8 mouse cellular contexts compared by ENCODE assay signal in genomic region chr1:86064271-86064991, GRCm38 (mm10). TPM values are rescaled to one million over a fixed set of nuclear protein-coding genes. Genes with fewer than 3 reads are reported as not detected.
DNase-seq lines count a peak whose midpoint lies in the region; ATAC-seq and TF ChIP-seq lines count a peak whose summit lies in the region.

TSS of gene Psmd1 (plus strand) at chr1:86064387.

- H3K4me1 ChIP-seq in MEL (ENCODE audit: control insufficient read depth in 1 of 2, insufficient read depth in 2 of 2, low read length in 2 of 2): peaks cover 0 to 19% of the 10 kb centered on the region in 2 experiments; a peak in 3 of 4 replicates
- H3K4me1 ChIP-seq in cerebellum, adult 2 months (ENCODE audit: control insufficient read depth, insufficient read depth, low read length): no peaks in the 10 kb centered on the region; the same call in 1 of the 2 replicates
- H3K4me1 ChIP-seq in forebrain, postnatal 0 days (ENCODE audit: insufficient read depth): peaks cover 8% of the 10 kb centered on the region
- peaks cover 15% of the 10 kb centered on the region for H3K4me1 ChIP-seq in lung, embryonic 15.5 days

- peak within 1 kb of the TSS; percentile 67 for H3K4me2 ChIP-seq in forebrain, postnatal 0 days (ENCODE audit: low read depth)
- peak within 1 kb of the TSS; percentile 81 for H3K4me2 ChIP-seq in lung, embryonic 15.5 days

- H3K36me3 ChIP-seq in MEL (ENCODE audit: control insufficient read depth in 1 of 2, insufficient read depth in 2 of 2, low read length in 2 of 2): peaks cover 0 to 23% of the 10 kb centered on the region in 2 experiments; a peak in 3 of 4 replicates
- no peaks in the 10 kb centered on the region for H3K36me3 ChIP-seq in forebrain, postnatal 0 days (ENCODE audit: insufficient read depth)
- H3K36me3 ChIP-seq in lung, embryonic 15.5 days: no peaks in the 10 kb centered on the region

- TF ChIP-seq RAD21 in MEL (IDR thresholded peaks at IDR 0.05; ENCODE audit: low read depth, low read length): no peak

- TF ChIP-seq CTCF in MEL (IDR thresholded peaks at IDR 0.05 in 2 of 3, conservative IDR thresholded peaks at IDR 0.05 in 1 of 3; ENCODE audit: control insufficient read depth in 1 of 3, insufficient read depth in 1 of 3, low read depth in 2 of 3, low read length in 3 of 3, poor library complexity in 1 of 3, severe bottlenecking in 1 of 3): peak; percentile 72 to 88 (median 81)
- TF ChIP-seq CTCF in cerebellum, adult 2 months (IDR thresholded peaks at IDR 0.05; ENCODE audit: borderline replicate concordance, insufficient read depth, low read depth, low read length): peak; percentile 79
- peak; percentile 92 for TF ChIP-seq CTCF in forebrain, postnatal 0 days (IDR thresholded peaks at IDR 0.05; ENCODE audit: low read depth)

- H3K27ac ChIP-seq in MEL (ENCODE audit: control insufficient read depth, low read depth, low read length): peak within 1 kb of the TSS; percentile 85
- H3K27ac ChIP-seq in cerebellum, adult 2 months (ENCODE audit: insufficient read depth, low read length): peak within 1 kb of the TSS; percentile 84
- H3K27ac ChIP-seq in forebrain, postnatal 0 days (ENCODE audit: low read depth, low read length): peak within 1 kb of the TSS; percentile 81
- peak within 1 kb of the TSS; percentile 65 for H3K27ac ChIP-seq in lung, embryonic 15.5 days

- H3K27me3 ChIP-seq in MEL (ENCODE audit: control insufficient read depth in 1 of 2, insufficient read depth in 2 of 2, low read length in 2 of 2): no peaks in the 10 kb centered on the region
- no peaks in the 10 kb centered on the region for H3K27me3 ChIP-seq in cerebellum, adult 2 months (ENCODE audit: control insufficient read depth, insufficient read depth, low read length)
- H3K27me3 ChIP-seq in forebrain, postnatal 0 days (ENCODE audit: insufficient read depth, low read length): no peaks in the 10 kb centered on the region
- H3K27me3 ChIP-seq in lung, embryonic 15.5 days: no peaks in the 10 kb centered on the region

- TF ChIP-seq EP300 in MEL (IDR thresholded peaks at IDR 0.05; ENCODE audit: low read depth in 1 of 2, low read length in 2 of 2): no peak

- ATAC-seq in forebrain, postnatal 0 days: peak; percentile 95
- peak; percentile 93 for ATAC-seq in lung, embryonic 15.5 days (ENCODE audit: borderline replicate concordance, extremely low read depth, low FRiP score, low TSS enrichment)

- no peaks in the 10 kb centered on the region for H3K9me3 ChIP-seq in MEL (replicated peaks; ENCODE audit: insufficient read depth, low read length)
- no peaks in the 10 kb centered on the region for H3K9me3 ChIP-seq in forebrain, postnatal 0 days (ENCODE audit: low read length)
- no peaks in the 10 kb centered on the region for H3K9me3 ChIP-seq in lung, embryonic 15.5 days

- WGBS in cerebellum, adult 2 months: under 1% methylated on average over 47 of the region's 47 CpGs
- WGBS in forebrain, postnatal 0 days: under 1% methylated on average over 47 of the region's 47 CpGs
- under 1% methylated on average over 47 of the region's 47 CpGs for WGBS in lung, embryonic 15.5 days

- H3K4me3 ChIP-seq in MEL (ENCODE audit: control insufficient read depth in 1 of 2, insufficient read depth in 1 of 2, low read depth in 2 of 2, low read length in 2 of 2): peak within 1 kb of the TSS; percentile 62 to 89
- H3K4me3 ChIP-seq in cerebellum, adult 2 months (replicated peaks; ENCODE audit: insufficient read depth, low read depth, low read length): peak within 1 kb of the TSS; percentile 83
- H3K4me3 ChIP-seq in forebrain, postnatal 0 days (ENCODE audit: low read depth, low read length): peak within 1 kb of the TSS; percentile 90
- peak within 1 kb of the TSS; percentile 71 for H3K4me3 ChIP-seq in lung, embryonic 15.5 days

- peaks cover 36% of the 10 kb centered on the region for H3K79me2 ChIP-seq in MEL (ENCODE audit: control insufficient read depth, insufficient read depth, low read length, poor library complexity)

- TF ChIP-seq POLR2A in MEL (IDR thresholded peaks at IDR 0.05; ENCODE audit: control insufficient read depth in 1 of 2, insufficient read depth in 1 of 2, low read depth in 1 of 2, low read length in 2 of 2, poor library complexity in 1 of 2): peak; percentile 55 to 78; a peak in 3 of 4 replicates
- peak; percentile 53; the same call in 1 of the 2 replicates for TF ChIP-seq POLR2A in cerebellum, adult 2 months (IDR thresholded peaks at IDR 0.05; ENCODE audit: borderline replicate concordance, insufficient read depth, low read length)

- H3K9ac ChIP-seq in MEL (ENCODE audit: control insufficient read depth, low read depth, low read length, poor library complexity, severe bottlenecking): peak within 1 kb of the TSS; percentile 91
- H3K9ac ChIP-seq in forebrain, postnatal 0 days: peak within 1 kb of the TSS; percentile 94
- peak within 1 kb of the TSS; percentile 90 for H3K9ac ChIP-seq in lung, embryonic 15.5 days

- DNase-seq in MEL (ENCODE audit: low read depth, low spot score): peak; percentile 97
- DNase-seq in cerebellum, adult 2 months: peak; percentile 84 to 92
- peak; percentile 96 for DNase-seq in forebrain, postnatal 0 days
- peak; percentile 91 for DNase-seq in heart, postnatal 4 days
- peak; percentile 85 to 89 for DNase-seq in layer of hippocampus, adult 8-10 months (ENCODE audit: low spot score in 2 of 2)
- peak; percentile 74 for DNase-seq in ovary, adult 18-20 months (ENCODE audit: low spot score)
- peak; percentile 95 for DNase-seq in thymus, postnatal 0 days (ENCODE audit: low spot score)

TF ChIP-seq in MEL, 35 proteins besides CTCF, POLR2A, EP300 and RAD21:
- TF ChIP-seq POLR2AphosphoS2 (IDR thresholded peaks at IDR 0.05; ENCODE audit: low read length): no peak; the same call in 1 of the 2 replicates
- peak; percentile 94 for TF ChIP-seq SIN3A (IDR thresholded peaks at IDR 0.05; ENCODE audit: low read length)
- TF ChIP-seq NELFE (IDR thresholded peaks at IDR 0.05; ENCODE audit: low read depth, low read length): peak; percentile 61
- peak; percentile 92 for TF ChIP-seq HCFC1 (IDR thresholded peaks at IDR 0.05; ENCODE audit: low read depth, low read length)
- no peak; the same call in 1 of the 2 replicates for TF ChIP-seq MXI1 (IDR thresholded peaks at IDR 0.05; ENCODE audit: low read depth, low read length)
- TF ChIP-seq MYC (IDR thresholded peaks at IDR 0.05; ENCODE audit: low read depth, low read length): 0 out of 2 replicates have a peak, but pooled peaks have one; percentile 47
- 0 out of 2 replicates have a peak, but pooled peaks have one; percentile 41 for TF ChIP-seq MAFK (IDR thresholded peaks at IDR 0.05; ENCODE audit: borderline replicate concordance, low read depth, low read length)
- no peak for TF ChIP-seq SMC3 (IDR thresholded peaks at IDR 0.05; ENCODE audit: low read depth, low read length)
- TF ChIP-seq MAX (IDR thresholded peaks at IDR 0.05; ENCODE audit: low read length): peak; percentile 99
- no peak for TF ChIP-seq ZC3H11A (IDR thresholded peaks at IDR 0.05; ENCODE audit: low read depth, low read length)
- TF ChIP-seq POLR2AphosphoS5 (IDR thresholded peaks at IDR 0.05; ENCODE audit: borderline replicate concordance, low read depth, low read length): no peak
- TF ChIP-seq TBP (IDR thresholded peaks at IDR 0.05; ENCODE audit: low read depth, low read length): peak; percentile 72; the same call in 1 of the 2 replicates

RNA-seq across cellular contexts. Expression of gene Psmd1, which starts in this region (rescaled TPM):
- 116 and 146 TPM in 2 replicates for total RNA-seq in MEL (2012; rRNA removed)
- 100 to 1,000 TPM in 1 of 2 experiments, 10 to 100 TPM in 1; 57.9 to 155 TPM for polyA plus RNA-seq in MEL (2012; ENCODE audit: insufficient read depth in 1 of 2, insufficient read length in 2 of 2, low read depth in 1 of 2, low replicate concordance in 2 of 2, missing spikeins in 1 of 2)
- 81.1 and 84.2 TPM in 2 replicates for polyA plus RNA-seq in cerebellum, adult 2 months (2012; rRNA removed)
- total RNA-seq in forebrain, postnatal 0 days (2014; rRNA removed): 106 and 133 TPM in 2 replicates
- 164 and 184 TPM in 2 replicates for polyA plus RNA-seq in forebrain, postnatal 0 days (2015; fragmentation: Nextera tagmentation; extraction: Ambion mirVana)
- 100 to 1,000 TPM; 113 to 118 TPM for total RNA-seq in heart, postnatal 4 days (2021)
- total RNA-seq in layer of hippocampus, adult 8-10 months (2022): 100 to 1,000 TPM; 117 to 122 (median 118) TPM
- polyA plus RNA-seq in lung, embryonic 15.5 days (2015; fragmentation: Nextera tagmentation; extraction: Ambion mirVana): 172 and 176 TPM in 2 replicates
- polyA plus RNA-seq in thymus, postnatal 0 days (2015; fragmentation: Nextera tagmentation; extraction: Ambion mirVana): 125 and 128 TPM in 2 replicates

Comparison
In these comparisons a context has a peak if more than half of its experiments do, and no peak if none do; other contexts are left out.
1. Peak in every context shown above with its lines: DNase-seq, ATAC-seq, H3K4me3 ChIP-seq and H3K27ac ChIP-seq.